Mouse (Mus musculus) lung, embryonic 16.5 days (tissue): ENCODE measurements around the gene Mcm10. TPM values are rescaled to one million over a fixed set of nuclear protein-coding genes. Genes with fewer than 3 reads are reported as not detected.

Experiments used
- ATAC-seq: fragments of 200-750 bp; cut with Nextera tagmentation; 2 replicates; pipeline ENCODE4 v1.8.0; 2017; ENCODE audit warnings: low read depth, mild to moderate bottlenecking, moderate library complexity
- H3K27ac ChIP-seq: fragments of 300-500 bp; sonication (generic); 2 replicates; pipeline ENCODE4 v1.5.1; 2014; ENCODE audit warnings: mild to moderate bottlenecking, control low read depth, low read length
- H3K27me3 ChIP-seq: fragments of 300-500 bp; sonication (generic); 2 replicates; pipeline ENCODE4 v1.6.1; 2014; ENCODE audit warnings: low read depth, low read length, mixed read lengths; ENCODE audit not compliant: control insufficient read depth, insufficient read depth
- H3K36me3 ChIP-seq: fragments of 300-500 bp; sonication (generic); 2 replicates; pipeline ENCODE4 v1.6.1; 2014; ENCODE audit warnings: low read length; ENCODE audit not compliant: control insufficient read depth, insufficient read depth
- H3K4me1 ChIP-seq: fragments of 300-500 bp; sonication (generic); replicated peaks from 2 replicates; pipeline ENCODE4 v1.6.1; 2014; ENCODE audit warnings: low read length, mixed read lengths; ENCODE audit not compliant: control insufficient read depth, insufficient read depth
- H3K4me2 ChIP-seq: fragments of 300-500 bp; sonication (generic); 2 replicates; pipeline ENCODE4 v1.6.1; 2014; ENCODE audit warnings: low read depth, low read length, control low read depth
- H3K4me3 ChIP-seq: fragments of 300-500 bp; sonication (generic); 2 replicates; pipeline ENCODE4 v1.5.1; 2014; ENCODE audit warnings: mild to moderate bottlenecking, low read length, control low read depth
- H3K9ac ChIP-seq: fragments of 300-500 bp; sonication (generic); 2 replicates; pipeline ENCODE4 v1.6.1; 2014; ENCODE audit warnings: low read length, control low read depth
- H3K9me3 ChIP-seq: fragments of 300-500 bp; sonication (generic); 2 replicates; pipeline ENCODE4 v1.6.1; 2016; ENCODE audit warnings: low read length; ENCODE audit not compliant: control insufficient read depth
- WGBS: fragments of 180-500 bp; shearing (Covaris S2); extraction: QIAGEN DNeasy Blood & Tissue Kit; methylation state at CpG from one replicate; pipeline ENCODE4 v1.1.7; 2014; 5-methylcytosine and 5-hydroxymethylcytosine counted together
- polyA plus RNA-seq: library from polyadenylated mRNA; unstranded; fragments of >200 nt; fragmentation: Nextera tagmentation; extraction: Ambion mirVana; gene quantifications from 2 replicates; pipeline ENCODE4 v1.2.1, GENCODE M21; 2015

The Mcm10 gene
- polyA plus RNA-seq, 1 experiment from 2014 or later, result 36.4 TPM

- H3K27me3 ChIP-seq, result no peaks in the 10 kb centered on the region
- no peaks in the 10 kb centered on the region for H3K36me3 ChIP-seq
- H3K4me3 ChIP-seq, result no peak overlapping the region
- no peak overlapping the region for H3K4me2 ChIP-seq
- H3K9me3 ChIP-seq, result no peaks in the 10 kb centered on the region
- no peak for ATAC-seq
- H3K4me1 ChIP-seq, result peaks cover 6% of the 10 kb centered on the region; the same call in 1 of the 2 replicates
- no peak overlapping the region for H3K27ac ChIP-seq
- 65% methylated on average over 11 of the region's 11 CpGs for WGBS
- no peak overlapping the region for H3K9ac ChIP-seq
Measured at GRCm38 (mm10) chr2:5042616-5043475, 30.3 kb upstream of the Mcm10 start.

GRCm38 (mm10) chr2:5041854-5042253 is 29.3 kb upstream of the Mcm10 start:
- Histone ChIP-seq H3K9me3 (no peaks in the 10 kb centered on the region), H3K36me3 (no peaks in the 10 kb centered on the region), H3K27ac (no peak overlapping the region), H3K27me3 (no peaks in the 10 kb centered on the region), H3K4me1 (peaks cover 8% of the 10 kb centered on the region; the same call in 1 of the 2 replicates), H3K9ac (no peak overlapping the region), H3K4me3 (no peak overlapping the region), H3K4me2 (no peak overlapping the region)
- 83% methylated on average over 5 of the region's 5 CpGs for WGBS
- no peak for ATAC-seq

GRCm38 (mm10) chr2:5040281-5041161 is 27.9 kb upstream of the Mcm10 start:
- H3K4me1 ChIP-seq, result peaks cover 10% of the 10 kb centered on the region; the same call in 1 of the 2 replicates
- no peaks in the 10 kb centered on the region for H3K27me3 ChIP-seq
- no peak overlapping the region for H3K4me2 ChIP-seq
- H3K9me3 ChIP-seq, result no peaks in the 10 kb centered on the region
- ATAC-seq, result no peak
- 76% methylated on average over 12 of the region's 12 CpGs for WGBS
- no peak overlapping the region for H3K9ac ChIP-seq
- no peak overlapping the region for H3K27ac ChIP-seq
- no peaks in the 10 kb centered on the region for H3K36me3 ChIP-seq
- H3K4me3 ChIP-seq, result no peak overlapping the region

- no peak overlapping the region for H3K4me2 ChIP-seq
- H3K9me3 ChIP-seq, result no peaks in the 10 kb centered on the region
- H3K9ac ChIP-seq, result no peak overlapping the region
- WGBS, result 55% methylated on average over 13 of the region's 13 CpGs
- H3K36me3 ChIP-seq, result no peaks in the 10 kb centered on the region
- H3K4me3 ChIP-seq, result no peak overlapping the region
- H3K27me3 ChIP-seq, result no peaks in the 10 kb centered on the region
- ATAC-seq, result no peak; the same call in 1 of the 2 replicates
- peaks cover 7% of the 10 kb centered on the region; the same call in 1 of the 2 replicates for H3K4me1 ChIP-seq
- peak overlapping the region; percentile 33 for H3K27ac ChIP-seq
Measured at GRCm38 (mm10) chr2:5039350-5040170, 27.0 kb upstream of the Mcm10 start.

- ATAC-seq, result no peak
- Histone ChIP-seq H3K27ac (no peak overlapping the region), H3K27me3 (no peaks in the 10 kb centered on the region), H3K4me2 (no peak overlapping the region), H3K9me3 (no peaks in the 10 kb centered on the region), H3K4me1 (peaks cover 7% of the 10 kb centered on the region; the same call in 1 of the 2 replicates), H3K36me3 (no peaks in the 10 kb centered on the region), H3K9ac (no peak overlapping the region), H3K4me3 (no peak overlapping the region)
- WGBS, result 81% methylated on average over 5 of the region's 5 CpGs
Measured at GRCm38 (mm10) chr2:5038320-5038719, 25.7 kb upstream of the Mcm10 start.

GRCm38 (mm10) chr2:5037390-5037789 is 24.8 kb upstream of the Mcm10 start:
- WGBS, result 61% methylated on average over 3 of the region's 3 CpGs
- Histone ChIP-seq H3K27ac (peak overlapping the region; percentile 65), H3K4me2 (no peak overlapping the region), H3K9ac (no peak overlapping the region), H3K4me1 (peaks cover 7% of the 10 kb centered on the region; the same call in 1 of the 2 replicates), H3K36me3 (no peaks in the 10 kb centered on the region), H3K9me3 (no peaks in the 10 kb centered on the region), H3K27me3 (no peaks in the 10 kb centered on the region), H3K4me3 (no peak overlapping the region)
- ATAC-seq, result peak; percentile 84

- no peaks in the 10 kb centered on the region for H3K9me3 ChIP-seq
- peaks cover 7% of the 10 kb centered on the region; the same call in 1 of the 2 replicates for H3K4me1 ChIP-seq
- H3K9ac ChIP-seq, result no peak overlapping the region
- WGBS, result 58% methylated on average over 10 of the region's 10 CpGs
- ATAC-seq, result no peak
- no peak overlapping the region for H3K4me2 ChIP-seq
- no peaks in the 10 kb centered on the region for H3K36me3 ChIP-seq
- H3K27me3 ChIP-seq, result no peaks in the 10 kb centered on the region
- H3K27ac ChIP-seq, result no peak overlapping the region; the same call in 1 of the 2 replicates
- H3K4me3 ChIP-seq, result no peak overlapping the region
Measured at GRCm38 (mm10) chr2:5036411-5037076, 24.0 kb upstream of the Mcm10 start.

GRCm38 (mm10) chr2:5035241-5035640 is 22.6 kb upstream of the Mcm10 start:
- ATAC-seq, result no peak
- no peaks in the 10 kb centered on the region for H3K9me3 ChIP-seq
- no peak overlapping the region for H3K4me3 ChIP-seq
- H3K36me3 ChIP-seq, result no peaks in the 10 kb centered on the region
- no peak overlapping the region for H3K9ac ChIP-seq
- no peak overlapping the region for H3K27ac ChIP-seq
- WGBS, result 76% methylated on average over 9 of the region's 9 CpGs
- no peaks in the 10 kb centered on the region for H3K27me3 ChIP-seq
- peaks cover 7% of the 10 kb centered on the region; the same call in 1 of the 2 replicates for H3K4me1 ChIP-seq
- no peak overlapping the region for H3K4me2 ChIP-seq
